Mouse (Mus musculus): ENCODE results near the gene Foxo1.

Gene Foxo1

GRCm38 (mm10) chr3:52267652-52268486, at the start of gene Foxo1:
Foxo1 (plus strand) TSS chr3:52268336.
- peak; percentile 83 to 84 for DNase-seq (ENCODE audit: low spot score in 2 of 2)

- no peak for DNase-seq (ENCODE audit: low spot score in 2 of 2)
These were observed 49.3 kb upstream of the Foxo1 start for GRCm38 (mm10) chr3:52218864-52219263.

- no peak for DNase-seq (ENCODE audit: low spot score in 2 of 2)
These were observed 47.1 kb upstream of the Foxo1 start for GRCm38 (mm10) chr3:52221082-52221481.

GRCm38 (mm10) chr3:52221931-52222330, 46.2 kb upstream of the Foxo1 start:
- no peak for DNase-seq (ENCODE audit: low spot score in 2 of 2)

GRCm38 (mm10) chr3:52236488-52236887, 31.6 kb upstream of the Foxo1 start:
- DNase-seq (ENCODE audit: low spot score in 2 of 2): no peak

GRCm38 (mm10) chr3:52237136-52237535, 31.0 kb upstream of the Foxo1 start:
- DNase-seq (ENCODE audit: low spot score in 2 of 2): no peak

GRCm38 (mm10) chr3:52241062-52241461, 27.1 kb upstream of the Foxo1 start:
- no peak for DNase-seq (ENCODE audit: low spot score in 2 of 2)

- DNase-seq (ENCODE audit: low spot score in 2 of 2): peak; percentile 50 to 64
These were observed 25.6 kb upstream of the Foxo1 start for GRCm38 (mm10) chr3:52242457-52243105.

- no peak for DNase-seq (ENCODE audit: low spot score in 2 of 2)
These were observed 24.7 kb upstream of the Foxo1 start for GRCm38 (mm10) chr3:52243271-52244021.

- no peak for DNase-seq (ENCODE audit: low spot score in 2 of 2)
These were observed 21.9 kb upstream of the Foxo1 start for GRCm38 (mm10) chr3:52245996-52246830.

GRCm38 (mm10) chr3:52251184-52251583, 17.0 kb upstream of the Foxo1 start:
- no peak for DNase-seq (ENCODE audit: low spot score in 2 of 2)

- peak; percentile 18 to 27 for DNase-seq (ENCODE audit: low spot score in 2 of 2)
These were observed 14.3 kb upstream of the Foxo1 start for GRCm38 (mm10) chr3:52253656-52254461.

GRCm38 (mm10) chr3:52254496-52254895, 13.6 kb upstream of the Foxo1 start:
- no peak for DNase-seq (ENCODE audit: low spot score in 2 of 2)

GRCm38 (mm10) chr3:52257782-52258441, 10.2 kb upstream of the Foxo1 start:
- peak; percentile 37 to 38 for DNase-seq (ENCODE audit: low spot score in 2 of 2)

- DNase-seq (ENCODE audit: low spot score in 2 of 2): no peak
These were observed 9.6 kb upstream of the Foxo1 start for GRCm38 (mm10) chr3:52258532-52258931.

- DNase-seq (ENCODE audit: low spot score in 2 of 2): peak; percentile 68 to 78
These were observed 5.5 kb upstream of the Foxo1 start for GRCm38 (mm10) chr3:52262431-52263161.

GRCm38 (mm10) chr3:52264354-52264753, 3.8 kb upstream of the Foxo1 start:
- DNase-seq (ENCODE audit: low spot score in 2 of 2): no peak

GRCm38 (mm10) chr3:52266606-52267160, 1.5 kb upstream of the Foxo1 start:
- DNase-seq (ENCODE audit: low spot score in 2 of 2): peak; percentile 12 to 29

- DNase-seq (ENCODE audit: low spot score in 2 of 2): peak; percentile 68 to 69
These were observed 864 bp upstream of the Foxo1 start for GRCm38 (mm10) chr3:52267293-52267651.
